Mouse (Mus musculus) adrenal gland, postnatal 14 days (tissue): ENCODE measurements at regions not wholly inside any gene's neighbourhood (a gene's known extent, or its start where the extent isn't known, plus 50 kb on each side); places are given as distances from the start of the nearest gene placed in this dataset.

Source experiments
- DNase-seq: peaks from one replicate; pipeline ENCODE4 v3.0.0; 2021; ENCODE audit warnings: mixed read lengths

GRCm38 (mm10) chr3:132484814-132485213 lies 144.8 kb upstream of the Gimd1 start:
- no peak for DNase-seq

- DNase-seq: no peak
Observed at GRCm38 (mm10) chr3:132485553-132485952, 144.1 kb upstream of the Gimd1 start.

GRCm38 (mm10) chr3:132506095-132506494 lies 123.5 kb upstream of the Gimd1 start:
- peak; percentile 68 for DNase-seq

- no peak for DNase-seq
Observed at GRCm38 (mm10) chr3:132510240-132510639, 119.4 kb upstream of the Gimd1 start.

GRCm38 (mm10) chr3:132512526-132513102 lies 117.0 kb upstream of the Gimd1 start:
- DNase-seq: no peak

GRCm38 (mm10) chr3:132533323-132533904 lies 96.2 kb upstream of the Gimd1 start:
- no peak for DNase-seq

- DNase-seq: no peak
Observed at GRCm38 (mm10) chr3:132539780-132540658, 89.6 kb upstream of the Gimd1 start.

GRCm38 (mm10) chr3:132551238-132551808 lies 78.3 kb upstream of the Gimd1 start:
- no peak for DNase-seq

GRCm38 (mm10) chr3:132565755-132566154 lies 63.9 kb upstream of the Gimd1 start:
- DNase-seq: no peak

- DNase-seq: no peak
Observed at GRCm38 (mm10) chr3:132566301-132566700, 63.3 kb upstream of the Gimd1 start.
